Mouse (Mus musculus) adrenal gland, postnatal 14 days (tissue): ENCODE data around the gene Ano1. TPM values are rescaled to one million over a fixed set of nuclear protein-coding genes. Genes with fewer than 3 reads are reported as not detected.

Experiments used
- total RNA-seq: library from RNA; stranded (reverse); gene quantifications from 2 replicates; pipeline ENCODE4 v1.2.3, GENCODE M21; 2021

The Ano1 gene
- total RNA-seq, 1 experiment from 2014 or later = 34.8 TPM

Other genes starting within 250 kb of the Ano1 start
- gene Ppfia1, start 198.2 kb downstream of the Ano1 start, total RNA-seq = 50.9 and 56.3 TPM in 2 replicates
- gene Fadd, start 169.5 kb downstream of the Ano1 start, total RNA-seq = 9.1 and 10.2 TPM in 2 replicates
- gene Fgf3, start 86.1 kb upstream of the Ano1 start, total RNA-seq = 0.70 and 0.83 TPM in 2 replicates
- not detected in 2 replicates for gene Fgf4, start 95.4 kb upstream of the Ano1 start, total RNA-seq
- not detected in 2 replicates for gene Fgf15, start 144.6 kb upstream of the Ano1 start, total RNA-seq
- 24.1 and 33.2 TPM in 2 replicates for gene LTO1, start 163.1 kb upstream of the Ano1 start, total RNA-seq
- 95.5 and 104 TPM in 2 replicates for gene Ccnd1, start 188.0 kb upstream of the Ano1 start, total RNA-seq